Mouse (Mus musculus) lung, postnatal 0 days (tissue): ENCODE measurements at regions not wholly inside any gene's neighbourhood (a gene's known extent, or its start where the extent isn't known, plus 50 kb on each side); places are given as distances from the start of the nearest gene placed in this dataset.

Experiments used
- CTCF ChIP-seq: IDR thresholded peaks from 2 replicates; pipeline ENCODE4 v1.5.1; 2016; ENCODE audit warnings: antibody characterized with exemption, mild to moderate bottlenecking
- EP300 ChIP-seq: IDR thresholded peaks from 2 replicates; pipeline ENCODE4 v1.6.1; 2016; ENCODE audit warnings: antibody characterized with exemption, mild to moderate bottlenecking, control low read depth

DNA sequence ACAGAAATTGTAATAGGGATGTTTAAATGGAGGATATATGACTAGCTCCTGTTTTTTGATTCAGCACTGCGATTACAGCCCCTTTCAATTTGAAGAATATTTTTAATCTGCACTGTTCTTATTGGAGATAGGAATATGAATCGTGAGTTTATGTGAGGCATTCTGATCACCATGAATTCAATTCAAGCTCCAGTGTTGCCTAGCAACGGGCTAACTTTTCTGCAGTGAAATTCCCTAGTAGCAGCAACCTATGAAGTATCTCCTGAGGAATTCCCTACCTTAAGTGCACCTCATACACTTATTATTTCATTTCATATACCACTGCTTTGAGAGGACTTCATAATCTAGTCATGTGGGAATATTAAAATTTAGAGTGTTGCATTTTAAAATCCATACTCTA is 465.4 kb upstream of the Rps6ka3 start:
- TF ChIP-seq CTCF (no peak), EP300 (no peak)
